Mouse (Mus musculus): ENCODE results near the gene Tgm6.

DNA sequence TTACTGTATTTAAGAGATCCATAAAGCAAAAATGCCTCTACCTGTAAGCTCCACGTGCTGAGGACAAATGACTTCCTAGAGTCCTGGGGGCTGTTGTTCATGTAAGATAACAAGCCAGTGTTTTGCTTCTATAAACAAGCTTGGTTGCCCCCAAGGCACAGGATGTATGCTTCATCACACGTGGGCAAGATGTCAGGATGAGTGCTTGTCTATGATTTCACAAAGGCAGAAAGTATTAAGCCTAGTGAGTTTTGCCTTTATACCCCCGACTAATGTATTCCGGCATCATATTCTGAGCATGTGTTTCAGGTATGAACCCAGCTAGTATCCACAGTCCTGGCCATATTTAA lies 45.8 kb downstream of the Tgm6 start:
- TF ChIP-seq CTCF (IDR thresholded peaks at IDR 0.05; ENCODE audit: control insufficient read depth, insufficient read depth, low read length): no peak
- no peak for TF ChIP-seq POLR2A (IDR thresholded peaks at IDR 0.05; ENCODE audit: borderline replicate concordance, control insufficient read depth, low read depth, low read length)
